Mouse (Mus musculus) kidney, postnatal 25 days (tissue): ENCODE data around the gene Pdcd4.
"Not testable (repeated sequence)": the region's sequence is repeated elsewhere in the genome, so short reads cannot be mapped to it uniquely, and the experiment has no call there.

Experiments
- DNase-seq, 2 experiments: peaks; one replicate each; pipeline ENCODE4 v3.0.0; 2021; ENCODE audit warnings: mixed read lengths in 2 of 2

Gene Pdcd4

DNA sequence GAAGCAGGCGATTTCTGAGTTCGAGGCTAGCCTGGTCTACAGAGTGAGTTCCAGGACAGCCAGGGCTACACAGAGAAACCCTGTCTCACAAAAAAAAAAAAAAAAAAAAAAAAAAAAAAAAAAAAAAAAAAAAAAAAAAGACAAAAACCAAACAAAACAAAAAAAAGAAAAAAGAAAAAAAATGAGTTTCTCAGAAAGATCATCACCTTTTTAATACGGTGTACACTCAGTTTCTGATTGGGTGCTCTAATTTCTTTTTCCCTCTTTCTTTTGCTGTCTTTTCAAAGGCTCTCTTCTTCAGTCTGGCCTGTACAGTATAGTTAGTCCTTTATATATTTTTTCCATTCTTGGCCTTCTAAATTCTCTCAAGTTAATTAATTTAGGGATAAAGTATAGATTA, 72.3 kb downstream of the Pdcd4 start:
- DNase-seq: not testable (repeated sequence)

GRCm38 (mm10) chr19:53964910-53965633, 73.0 kb downstream of the Pdcd4 start:
- no peak for DNase-seq

DNA sequence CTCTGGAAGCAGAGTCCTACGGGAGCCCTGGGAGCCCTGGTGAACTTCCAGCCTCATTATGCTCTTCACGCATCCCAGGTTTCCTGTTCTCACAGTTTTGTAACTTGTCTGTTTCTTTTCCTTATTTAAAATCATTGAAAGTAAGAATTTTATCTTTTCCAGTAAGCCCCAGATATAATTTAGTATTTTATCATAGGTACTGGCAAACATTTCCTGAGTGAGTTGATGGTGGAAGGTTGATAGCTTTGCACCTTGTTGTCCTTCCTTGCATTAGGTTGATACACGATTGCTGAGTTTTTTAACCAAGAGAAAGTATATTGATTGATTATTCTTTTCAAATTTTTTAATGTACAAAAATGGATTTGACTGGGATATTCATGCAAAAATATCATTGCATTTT, 77.2 kb downstream of the Pdcd4 start:
- DNase-seq: no peak

- DNase-seq: no peak
These were observed 79.9 kb downstream of the Pdcd4 start for GRCm38 (mm10) chr19:53971938-53972337.

DNA sequence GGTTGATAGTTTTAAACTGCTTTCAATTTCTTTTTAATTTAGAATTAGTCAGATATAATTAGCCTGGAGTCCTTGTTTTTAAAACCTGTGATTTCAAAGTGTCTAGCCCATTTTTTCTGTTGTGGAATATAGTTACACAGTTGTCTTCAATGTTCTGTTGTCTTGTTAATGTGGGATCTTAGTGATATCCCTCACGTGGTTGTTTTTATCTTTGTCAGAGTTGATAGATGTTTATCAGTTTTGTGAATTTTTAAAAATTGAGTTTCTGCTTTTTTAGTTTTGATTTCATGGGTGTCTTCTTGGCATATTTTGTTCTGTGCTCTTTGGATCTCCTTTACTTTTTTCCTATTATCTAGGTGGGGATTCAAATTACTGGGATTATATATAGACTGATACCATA, 81.6 kb downstream of the Pdcd4 start:
- DNase-seq: no peak
